Mouse (Mus musculus): ENCODE data around the gene Ciapin1. TPM values are rescaled to one million over a fixed set of nuclear protein-coding genes. Genes with fewer than 3 reads are reported as not detected.

The Ciapin1 gene
- total and polyA plus RNA-seq, 3 experiments = 122 to 263 TPM; not detected in 1

- Histone ChIP-seq H3K9me3 (replicated peaks; ENCODE audit: insufficient read depth, low read length) (no peaks in the 10 kb centered on the region), H3K4me1 (ENCODE audit: control insufficient read depth in 1 of 2, insufficient read depth in 2 of 2, low read length in 2 of 2) (peaks cover 8 to 43% of the 10 kb centered on the region in 2 experiments), H3K9ac (ENCODE audit: control insufficient read depth, low read depth, low read length, poor library complexity, severe bottlenecking) (no peak overlapping the region), H3K36me3 (ENCODE audit: control insufficient read depth in 1 of 2, insufficient read depth in 2 of 2, low read length in 2 of 2) (peaks cover 0 to 19% of the 10 kb centered on the region in 2 experiments; a peak in 2 of 4 replicates), H3K79me2 (ENCODE audit: control insufficient read depth, insufficient read depth, low read length, poor library complexity) (no peaks in the 10 kb centered on the region), H3K27ac (ENCODE audit: control insufficient read depth, low read depth, low read length) (no peak overlapping the region), H3K4me3 (ENCODE audit: control insufficient read depth in 1 of 2, insufficient read depth in 1 of 2, low read depth in 2 of 2, low read length in 2 of 2) (no peak overlapping the region), H3K27me3 (ENCODE audit: control insufficient read depth in 1 of 2, insufficient read depth in 2 of 2, low read length in 2 of 2) (no peaks in the 10 kb centered on the region)
- TF ChIP-seq MAFK (IDR thresholded peaks at IDR 0.05; ENCODE audit: borderline replicate concordance, low read depth, low read length) = no peak
- no peak for TF ChIP-seq TAL1 (IDR thresholded peaks at IDR 0.05; ENCODE audit: low read length)
- no peak for TF ChIP-seq ZC3H11A (IDR thresholded peaks at IDR 0.05; ENCODE audit: low read depth, low read length)
- TF ChIP-seq ZNF384 (IDR thresholded peaks at IDR 0.05; ENCODE audit: low read depth, low read length) = no peak
- no peak for TF ChIP-seq E2F4 (IDR thresholded peaks at IDR 0.05; ENCODE audit: borderline replicate concordance, low read depth, low read length)
- no peak for TF ChIP-seq CTCF (IDR thresholded peaks at IDR 0.05 in 2 of 3, conservative IDR thresholded peaks at IDR 0.05 in 1 of 3; ENCODE audit: control insufficient read depth in 1 of 3, insufficient read depth in 1 of 3, low read depth in 2 of 3, low read length in 3 of 3, poor library complexity in 1 of 3, severe bottlenecking in 1 of 3)
- no peak for TF ChIP-seq BHLHE40 (IDR thresholded peaks at IDR 0.05; ENCODE audit: borderline replicate concordance, low read depth, low read length)
- TF ChIP-seq ETS1 (IDR thresholded peaks at IDR 0.05; ENCODE audit: low read depth, low read length) = no peak
- TF ChIP-seq MYB (IDR thresholded peaks at IDR 0.05; ENCODE audit: low read depth, low read length) = no peak
- no peak for TF ChIP-seq CHD2 (IDR thresholded peaks at IDR 0.05; ENCODE audit: low read length)
- no peak for TF ChIP-seq MAZ (IDR thresholded peaks at IDR 0.05; ENCODE audit: low read depth, low read length)
- no peak for TF ChIP-seq ZKSCAN1 (IDR thresholded peaks at IDR 0.05; ENCODE audit: low read depth, low read length)
- DNase-seq (ENCODE audit: low read depth, low spot score) = no peak
Observed at GRCm38 (mm10) chr8:94801293-94802095, 36.7 kb downstream of the Ciapin1 start.

- Histone ChIP-seq H3K9ac (ENCODE audit: control insufficient read depth, low read depth, low read length, poor library complexity, severe bottlenecking) (no peak overlapping the region), H3K79me2 (ENCODE audit: control insufficient read depth, insufficient read depth, low read length, poor library complexity) (no peaks in the 10 kb centered on the region), H3K4me3 (ENCODE audit: control insufficient read depth in 1 of 2, insufficient read depth in 1 of 2, low read depth in 2 of 2, low read length in 2 of 2) (no peak overlapping the region), H3K27ac (ENCODE audit: control insufficient read depth, low read depth, low read length) (no peak overlapping the region), H3K4me1 (ENCODE audit: control insufficient read depth in 1 of 2, insufficient read depth in 2 of 2, low read length in 2 of 2) (peaks cover 8 to 43% of the 10 kb centered on the region in 2 experiments), H3K9me3 (replicated peaks; ENCODE audit: insufficient read depth, low read length) (no peaks in the 10 kb centered on the region), H3K27me3 (ENCODE audit: control insufficient read depth in 1 of 2, insufficient read depth in 2 of 2, low read length in 2 of 2) (no peaks in the 10 kb centered on the region), H3K36me3 (ENCODE audit: control insufficient read depth in 1 of 2, insufficient read depth in 2 of 2, low read length in 2 of 2) (peaks cover 0 to 19% of the 10 kb centered on the region in 2 experiments; a peak in 2 of 4 replicates)
- peak; percentile 83 for DNase-seq (ENCODE audit: low read depth, low spot score)
- TF ChIP-seq TAL1 (IDR thresholded peaks at IDR 0.05; ENCODE audit: low read length) = peak; percentile 30; the same call in 1 of the 2 replicates
- TF ChIP-seq HCFC1 (IDR thresholded peaks at IDR 0.05; ENCODE audit: low read depth, low read length) = no peak
- TF ChIP-seq MAZ (IDR thresholded peaks at IDR 0.05; ENCODE audit: low read depth, low read length) = no peak
- peak; percentile 86 for TF ChIP-seq SIN3A (IDR thresholded peaks at IDR 0.05; ENCODE audit: low read length)
- no peak for TF ChIP-seq MXI1 (IDR thresholded peaks at IDR 0.05; ENCODE audit: low read depth, low read length)
Observed at GRCm38 (mm10) chr8:94800278-94800968, 37.7 kb downstream of the Ciapin1 start.

Measured in MEL (cell line).